Mouse (Mus musculus): Measurements from ENCODE around the gene Aldh16a1. TPM values are rescaled to one million over a fixed set of nuclear protein-coding genes. Genes with fewer than 3 reads are reported as not detected.

The Aldh16a1 gene
- polyA plus RNA-seq, 1 experiment: not detected

GRCm38 (mm10) chr7:45095367-45095766, 59.0 kb downstream of the Aldh16a1 start:
- H3K27ac ChIP-seq (ENCODE audit: insufficient read depth, low read depth, low read length): no peak overlapping the region
- H3K4me3 ChIP-seq (ENCODE audit: insufficient read depth, low read depth, low read length): no peak overlapping the region
- H3K4me1 ChIP-seq (ENCODE audit: control insufficient read depth, insufficient read depth, low read length): peaks cover 14% of the 10 kb centered on the region
- WGBS: 76% methylated on average over 6 of the region's 6 CpGs
- TF ChIP-seq CTCF (IDR thresholded peaks at IDR 0.05; ENCODE audit: insufficient read depth, low read depth, low read length) (no peak), POLR2A (IDR thresholded peaks at IDR 0.05; ENCODE audit: insufficient read depth, low read depth, low read length) (no peak)

- 90% methylated on average over 7 of the region's 7 CpGs for WGBS
- H3K4me1 ChIP-seq (ENCODE audit: control insufficient read depth, insufficient read depth, low read length): peaks cover 14% of the 10 kb centered on the region
- no peak overlapping the region for H3K4me3 ChIP-seq (ENCODE audit: insufficient read depth, low read depth, low read length)
- H3K27ac ChIP-seq (ENCODE audit: insufficient read depth, low read depth, low read length): no peak overlapping the region
- TF ChIP-seq POLR2A (IDR thresholded peaks at IDR 0.05; ENCODE audit: insufficient read depth, low read depth, low read length): no peak
- no peak for TF ChIP-seq CTCF (IDR thresholded peaks at IDR 0.05; ENCODE audit: insufficient read depth, low read depth, low read length)
Measured at GRCm38 (mm10) chr7:45094121-45094520, 60.3 kb downstream of the Aldh16a1 start.

GRCm38 (mm10) chr7:45093516-45093905, 60.9 kb downstream of the Aldh16a1 start:
- H3K4me3 ChIP-seq (ENCODE audit: insufficient read depth, low read depth, low read length): no peak overlapping the region
- TF ChIP-seq CTCF (IDR thresholded peaks at IDR 0.05; ENCODE audit: insufficient read depth, low read depth, low read length): no peak
- no peak for TF ChIP-seq POLR2A (IDR thresholded peaks at IDR 0.05; ENCODE audit: insufficient read depth, low read depth, low read length)
- 38% methylated on average over 17 of the region's 18 CpGs for WGBS
- H3K4me1 ChIP-seq (ENCODE audit: control insufficient read depth, insufficient read depth, low read length): peaks cover 14% of the 10 kb centered on the region
- no peak overlapping the region for H3K27ac ChIP-seq (ENCODE audit: insufficient read depth, low read depth, low read length)

- no peak overlapping the region for H3K27ac ChIP-seq (ENCODE audit: insufficient read depth, low read depth, low read length)
- TF ChIP-seq CTCF (IDR thresholded peaks at IDR 0.05; ENCODE audit: insufficient read depth, low read depth, low read length): no peak
- no peak for TF ChIP-seq POLR2A (IDR thresholded peaks at IDR 0.05; ENCODE audit: insufficient read depth, low read depth, low read length)
- 71% methylated on average over 12 of the region's 12 CpGs for WGBS
- H3K4me1 ChIP-seq (ENCODE audit: control insufficient read depth, insufficient read depth, low read length): peaks cover 14% of the 10 kb centered on the region
- no peak overlapping the region for H3K4me3 ChIP-seq (ENCODE audit: insufficient read depth, low read depth, low read length)
Measured at GRCm38 (mm10) chr7:45092828-45093515, 61.4 kb downstream of the Aldh16a1 start.

GRCm38 (mm10) chr7:45092048-45092447, 62.3 kb downstream of the Aldh16a1 start, which contains the start of gene Rcn3:
Gene Rcn3 (minus strand): TSS chr7:45092221.
- H3K4me1 ChIP-seq (ENCODE audit: control insufficient read depth, insufficient read depth, low read length): peaks cover 14% of the 10 kb centered on the region
- TF ChIP-seq CTCF (IDR thresholded peaks at IDR 0.05; ENCODE audit: insufficient read depth, low read depth, low read length): no peak
- no peak for TF ChIP-seq POLR2A (IDR thresholded peaks at IDR 0.05; ENCODE audit: insufficient read depth, low read depth, low read length)
- 3% methylated on average over 16 of the region's 16 CpGs for WGBS
- H3K4me3 ChIP-seq (ENCODE audit: insufficient read depth, low read depth, low read length): peak within 1 kb of the TSS; percentile 37
- H3K27ac ChIP-seq (ENCODE audit: insufficient read depth, low read depth, low read length): no peak within 1 kb of the TSS

GRCm38 (mm10) chr7:45091001-45091990, 63.1 kb downstream of the Aldh16a1 start:
- WGBS: 27% methylated on average over 35 of the region's 35 CpGs
- no peak for TF ChIP-seq CTCF (IDR thresholded peaks at IDR 0.05; ENCODE audit: insufficient read depth, low read depth, low read length)
- TF ChIP-seq POLR2A (IDR thresholded peaks at IDR 0.05; ENCODE audit: insufficient read depth, low read depth, low read length): no peak
- Histone ChIP-seq H3K4me3 (ENCODE audit: insufficient read depth, low read depth, low read length) (peak overlapping the region; percentile 37; the same call in 1 of the 2 replicates), H3K4me1 (ENCODE audit: control insufficient read depth, insufficient read depth, low read length) (peaks cover 14% of the 10 kb centered on the region), H3K27ac (ENCODE audit: insufficient read depth, low read depth, low read length) (no peak overlapping the region)

Other genes with a start within 250 kb of the Aldh16a1 start
- gene Ap2a1, start 225.1 kb downstream of the Aldh16a1 start, polyA plus RNA-seq (2012; ENCODE audit: insufficient read depth, insufficient read length, low replicate concordance, missing spikeins): not detected in 2 replicates
- not detected in 2 replicates for gene Tsks, start 211.4 kb downstream of the Aldh16a1 start, polyA plus RNA-seq (2012; ENCODE audit: insufficient read depth, insufficient read length, low replicate concordance, missing spikeins)
- not detected in 2 replicates for gene Cpt1c, start 179.7 kb downstream of the Aldh16a1 start, polyA plus RNA-seq (2012; ENCODE audit: insufficient read depth, insufficient read length, low replicate concordance, missing spikeins)
- not detected in 2 replicates for gene Prmt1, start 168.0 kb downstream of the Aldh16a1 start, polyA plus RNA-seq (2012; ENCODE audit: insufficient read depth, insufficient read length, low replicate concordance, missing spikeins)
- gene Irf3, start 156.9 kb downstream of the Aldh16a1 start, polyA plus RNA-seq (2012; ENCODE audit: insufficient read depth, insufficient read length, low replicate concordance, missing spikeins): not detected in 2 replicates
- not detected in 2 replicates for gene Bcl2l12, start 155.9 kb downstream of the Aldh16a1 start, polyA plus RNA-seq (2012; ENCODE audit: insufficient read depth, insufficient read length, low replicate concordance, missing spikeins)
- not detected in 2 replicates for gene Scaf1, start 138.2 kb downstream of the Aldh16a1 start, polyA plus RNA-seq (2012; ENCODE audit: insufficient read depth, insufficient read length, low replicate concordance, missing spikeins)
- not detected in 2 replicates for gene Rras, start 136.6 kb downstream of the Aldh16a1 start, polyA plus RNA-seq (2012; ENCODE audit: insufficient read depth, insufficient read length, low replicate concordance, missing spikeins)
- gene Prr12, start 101.7 kb downstream of the Aldh16a1 start, polyA plus RNA-seq (2012; ENCODE audit: insufficient read depth, insufficient read length, low replicate concordance, missing spikeins): not detected in 2 replicates
- gene Nosip, start 92.2 kb downstream of the Aldh16a1 start, polyA plus RNA-seq (2012; ENCODE audit: insufficient read depth, insufficient read length, low replicate concordance, missing spikeins): not detected in 2 replicates
- gene Prrg2, start 91.9 kb downstream of the Aldh16a1 start, polyA plus RNA-seq (2012; ENCODE audit: insufficient read depth, insufficient read length, low replicate concordance, missing spikeins): not detected in 2 replicates
- gene Rcn3, start 62.4 kb downstream of the Aldh16a1 start, polyA plus RNA-seq (2012; ENCODE audit: insufficient read depth, insufficient read length, low replicate concordance, missing spikeins): not detected in 2 replicates
- not detected in 2 replicates for gene Fcgrt, start 50.7 kb downstream of the Aldh16a1 start, polyA plus RNA-seq (2012; ENCODE audit: insufficient read depth, insufficient read length, low replicate concordance, missing spikeins)
- 657 TPM in 1 of 2 replicates, not detected in the other for gene Rps11, start 30.1 kb downstream of the Aldh16a1 start, polyA plus RNA-seq (2012; ENCODE audit: insufficient read depth, insufficient read length, low replicate concordance, missing spikeins)
- 1,205 and 1,268 TPM in 2 replicates for gene Rpl13a, start 25.8 kb downstream of the Aldh16a1 start, polyA plus RNA-seq (2012; ENCODE audit: insufficient read depth, insufficient read length, low replicate concordance, missing spikeins)
- gene Gm45713, start 18.4 kb downstream of the Aldh16a1 start, polyA plus RNA-seq (2012; ENCODE audit: insufficient read depth, insufficient read length, low replicate concordance, missing spikeins): not detected in 2 replicates
- not detected in 2 replicates for gene Flt3l, start 18.2 kb downstream of the Aldh16a1 start, polyA plus RNA-seq (2012; ENCODE audit: insufficient read depth, insufficient read length, low replicate concordance, missing spikeins)
- gene Pih1d1, start 281 bp downstream of the Aldh16a1 start, polyA plus RNA-seq (2012; ENCODE audit: insufficient read depth, insufficient read length, low replicate concordance, missing spikeins): not detected in 2 replicates
- not detected in 2 replicates for gene Slc17a7, start 9.4 kb upstream of the Aldh16a1 start, polyA plus RNA-seq (2012; ENCODE audit: insufficient read depth, insufficient read length, low replicate concordance, missing spikeins)
- gene Gfy, start 25.0 kb upstream of the Aldh16a1 start, polyA plus RNA-seq (2012; ENCODE audit: insufficient read depth, insufficient read length, low replicate concordance, missing spikeins): not detected in 2 replicates
- not detected in 2 replicates for gene Pth2, start 26.4 kb upstream of the Aldh16a1 start, polyA plus RNA-seq (2012; ENCODE audit: insufficient read depth, insufficient read length, low replicate concordance, missing spikeins)
- gene Ccdc155, start 50.3 kb upstream of the Aldh16a1 start, polyA plus RNA-seq (2012; ENCODE audit: insufficient read depth, insufficient read length, low replicate concordance, missing spikeins): not detected in 2 replicates
- not detected in 2 replicates for gene Dkkl1, start 57.6 kb upstream of the Aldh16a1 start, polyA plus RNA-seq (2012; ENCODE audit: insufficient read depth, insufficient read length, low replicate concordance, missing spikeins)
- not detected in 2 replicates for gene Tead2, start 61.2 kb upstream of the Aldh16a1 start, polyA plus RNA-seq (2012; ENCODE audit: insufficient read depth, insufficient read length, low replicate concordance, missing spikeins)
- not detected in 2 replicates for gene Cd37, start 84.5 kb upstream of the Aldh16a1 start, polyA plus RNA-seq (2012; ENCODE audit: insufficient read depth, insufficient read length, low replicate concordance, missing spikeins)
- gene Slc6a16, start 86.5 kb upstream of the Aldh16a1 start, polyA plus RNA-seq (2012; ENCODE audit: insufficient read depth, insufficient read length, low replicate concordance, missing spikeins): not detected in 2 replicates
- gene Slc6a21, start 122.9 kb upstream of the Aldh16a1 start, polyA plus RNA-seq (2012; ENCODE audit: insufficient read depth, insufficient read length, low replicate concordance, missing spikeins): not detected in 2 replicates
- not detected in 2 replicates for gene Trpm4, start 179.2 kb upstream of the Aldh16a1 start, polyA plus RNA-seq (2012; ENCODE audit: insufficient read depth, insufficient read length, low replicate concordance, missing spikeins)
- gene Hrc, start 180.7 kb upstream of the Aldh16a1 start, polyA plus RNA-seq (2012; ENCODE audit: insufficient read depth, insufficient read length, low replicate concordance, missing spikeins): not detected in 2 replicates
- gene Ppfia3, start 212.4 kb upstream of the Aldh16a1 start, polyA plus RNA-seq (2012; ENCODE audit: insufficient read depth, insufficient read length, low replicate concordance, missing spikeins): not detected in 2 replicates
- gene Lin7b, start 216.0 kb upstream of the Aldh16a1 start, polyA plus RNA-seq (2012; ENCODE audit: insufficient read depth, insufficient read length, low replicate concordance, missing spikeins): not detected in 2 replicates
- gene Snrnp70, start 241.2 kb upstream of the Aldh16a1 start, polyA plus RNA-seq (2012; ENCODE audit: insufficient read depth, insufficient read length, low replicate concordance, missing spikeins): 1,039 and 1,720 TPM in 2 replicates